Mouse (Mus musculus): Measurements from ENCODE around the gene Dppa1.
"Not testable (repeated sequence)": the region's sequence is repeated elsewhere in the genome, so short reads cannot be mapped to it uniquely, and the experiment has no call there.

Gene Dppa1

DNA sequence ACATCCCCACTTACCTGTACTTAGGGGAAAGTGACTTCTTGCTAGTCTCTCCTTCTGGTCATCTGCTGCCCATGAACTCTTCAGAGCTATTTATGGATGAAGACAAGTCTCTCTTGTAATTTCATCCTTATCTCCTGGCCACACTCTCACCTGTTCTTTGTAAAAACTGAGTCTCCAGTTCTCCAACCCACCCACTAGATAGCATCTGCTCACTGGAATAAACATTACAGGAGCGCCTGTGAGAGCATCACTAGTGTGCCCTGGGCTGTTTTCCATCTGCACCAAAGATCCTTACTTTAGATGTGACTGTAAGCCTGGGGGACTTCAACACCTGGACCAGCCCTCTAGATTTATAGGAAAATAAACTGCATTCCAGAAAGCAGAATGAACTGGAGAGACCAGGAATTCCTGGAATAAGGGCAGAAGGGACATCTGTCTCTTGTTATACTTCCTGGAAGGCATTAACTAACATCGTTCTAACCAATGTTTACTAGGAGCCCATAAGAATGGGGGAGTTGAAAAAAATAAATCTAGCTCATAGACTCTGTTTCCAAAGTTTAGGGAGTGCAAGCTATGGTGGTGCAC is at the start of gene Dppa1:
Gene Dppa1, minus strand, starts transcription at position 51 of the 585 bp plus-strand sequence.
- no peak for DNase-seq (ENCODE audit: low spot score)

- DNase-seq (ENCODE audit: low spot score), result no peak
Measured at GRCm38 (mm10) chr11:46667938-46668337, 38.9 kb upstream of the Dppa1 start.

GRCm38 (mm10) chr11:46667105-46667504 is 38.0 kb upstream of the Dppa1 start:
- DNase-seq (ENCODE audit: low spot score), result no peak

DNA sequence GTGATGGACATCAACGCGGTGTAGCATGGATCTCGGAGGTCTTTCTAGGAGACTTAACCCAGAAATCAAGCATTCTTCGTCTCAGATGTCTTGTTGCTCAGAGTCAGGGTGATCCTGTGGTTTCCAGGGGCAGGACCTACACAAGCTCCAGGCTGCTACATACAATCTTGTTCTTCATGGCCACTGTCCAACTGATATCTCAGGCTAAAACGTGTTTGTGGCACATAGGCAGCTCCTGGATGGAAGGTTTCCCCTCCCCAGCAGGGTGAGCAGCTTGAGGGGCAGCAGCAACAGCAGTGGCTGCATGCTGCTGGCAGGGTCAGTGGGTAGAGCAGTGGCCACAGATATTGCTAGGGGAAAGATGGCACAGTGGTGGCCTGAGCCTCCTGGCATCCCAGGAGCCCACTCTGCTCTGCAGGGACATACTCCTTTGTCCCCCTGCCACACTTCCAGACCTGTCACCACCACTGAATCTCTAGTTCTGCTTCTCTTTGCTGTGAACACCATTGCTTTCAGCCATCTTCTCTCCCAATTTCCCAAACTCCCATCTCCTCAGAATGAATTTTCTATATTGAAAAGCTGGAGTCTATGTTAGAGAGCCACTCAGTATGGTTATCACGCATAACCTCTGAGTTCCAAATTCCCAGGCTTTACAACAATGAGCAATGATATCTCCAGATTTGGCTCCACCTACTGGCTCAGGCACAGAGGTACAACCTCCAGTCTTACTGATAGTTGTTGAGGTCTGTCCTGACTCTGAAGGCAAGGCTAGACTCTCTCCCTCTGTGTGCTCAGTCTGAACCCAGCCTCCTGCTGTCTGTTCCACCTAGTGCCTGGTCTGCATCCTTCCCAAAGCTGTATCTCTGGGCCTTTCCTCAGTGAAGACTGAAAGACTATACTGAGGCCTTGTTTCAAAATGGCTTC is 36.8 kb upstream of the Dppa1 start:
- DNase-seq (ENCODE audit: low spot score), result peak; percentile 81

- DNase-seq (ENCODE audit: low spot score), result no peak
Measured at GRCm38 (mm10) chr11:46663215-46663614, 34.2 kb upstream of the Dppa1 start.

DNA sequence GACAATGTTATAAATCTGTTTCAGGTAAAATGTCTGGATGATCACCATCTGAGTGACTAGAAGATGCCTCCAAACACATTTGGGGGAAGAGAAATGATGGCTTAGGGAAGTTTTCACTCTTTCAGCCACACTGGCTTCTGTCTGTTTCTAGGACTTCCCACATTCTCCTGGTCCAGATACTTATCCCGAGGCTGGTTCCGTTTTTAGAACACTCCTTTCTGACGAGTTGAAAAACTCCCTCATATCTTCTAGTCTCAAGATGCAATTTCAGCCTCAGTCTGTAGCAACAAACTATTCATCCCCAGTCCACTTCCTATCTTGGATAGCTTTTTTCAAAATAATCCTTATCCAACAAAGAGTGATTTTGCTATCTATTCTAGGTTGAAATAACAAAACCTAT is 23.4 kb upstream of the Dppa1 start:
- DNase-seq (ENCODE audit: low spot score), result no peak

GRCm38 (mm10) chr11:46649655-46650054 is 20.6 kb upstream of the Dppa1 start:
- not testable (repeated sequence) for DNase-seq (ENCODE audit: low spot score)

GRCm38 (mm10) chr11:46644824-46645223 is 15.8 kb upstream of the Dppa1 start:
- no peak for DNase-seq (ENCODE audit: low spot score)

DNA sequence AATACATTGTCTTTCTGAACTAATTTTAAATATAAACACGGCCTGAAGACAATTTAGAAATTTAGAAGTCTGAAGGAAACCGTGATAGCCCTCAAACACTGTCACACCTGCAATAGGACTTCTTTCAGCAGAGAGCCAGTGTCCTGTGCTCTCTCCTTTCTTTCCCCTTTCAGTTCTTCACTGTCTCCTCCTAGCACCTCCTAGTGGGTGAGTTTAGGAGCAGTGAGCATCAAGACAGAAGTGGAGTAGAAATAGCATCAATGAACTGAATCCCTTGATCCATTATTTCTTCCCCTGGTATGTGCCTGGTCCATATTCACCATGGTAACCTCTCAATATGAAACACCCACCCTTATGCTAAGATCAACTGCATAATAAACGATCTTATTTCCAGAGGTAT is 7.5 kb upstream of the Dppa1 start:
- no peak for DNase-seq (ENCODE audit: low spot score)

- not testable (repeated sequence) for DNase-seq (ENCODE audit: low spot score)
Measured at GRCm38 (mm10) chr11:46635516-46635915, 6.5 kb upstream of the Dppa1 start.

DNA sequence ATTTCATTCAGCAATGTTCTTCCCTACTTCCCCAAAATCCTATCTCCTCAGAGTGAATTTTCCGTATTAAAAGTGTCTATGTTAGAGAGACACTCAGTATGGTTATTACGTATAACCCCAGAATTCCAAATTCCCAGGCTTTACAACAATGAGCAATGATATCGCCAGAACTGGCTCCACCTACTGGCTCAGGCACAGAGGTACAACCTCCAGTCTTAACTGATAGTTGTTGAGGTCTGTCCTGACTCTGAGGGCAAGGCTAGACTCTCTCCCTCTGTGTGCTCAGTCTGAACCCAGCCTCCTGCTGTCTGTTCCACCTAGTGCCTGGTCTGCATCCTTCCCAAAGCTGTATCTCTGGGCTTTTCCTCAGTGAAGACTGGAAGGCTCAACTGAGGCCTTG is 2.6 kb upstream of the Dppa1 start:
- DNase-seq (ENCODE audit: low spot score), result peak; percentile 20

GRCm38 (mm10) chr11:46620414-46621168 is 8.5 kb downstream of the Dppa1 start:
- no peak for DNase-seq (ENCODE audit: low spot score)

GRCm38 (mm10) chr11:46619929-46620328 is 9.1 kb downstream of the Dppa1 start:
- no peak for DNase-seq (ENCODE audit: low spot score)

DNA sequence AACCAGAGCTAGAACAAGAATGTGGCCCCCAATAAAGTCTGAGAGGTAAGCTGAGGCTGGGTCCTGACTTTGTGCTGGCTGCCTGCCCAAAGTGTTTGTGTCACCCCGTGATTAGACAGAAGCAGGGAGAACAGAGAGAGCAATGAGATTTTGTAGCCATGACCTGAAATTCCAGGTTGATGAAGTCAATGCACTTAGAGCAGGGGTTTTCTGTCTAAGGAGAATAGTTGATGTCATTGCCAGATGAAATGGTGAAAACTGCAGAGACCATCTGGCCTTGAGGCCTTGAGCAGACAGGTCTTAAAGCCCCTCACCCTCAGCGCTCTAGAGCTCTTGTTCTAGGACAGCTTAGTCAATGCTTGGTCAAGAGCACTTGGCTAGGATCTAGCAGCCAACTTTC is 36.6 kb downstream of the Dppa1 start:
- no peak for DNase-seq (ENCODE audit: low spot score)

GRCm38 (mm10) chr11:46582741-46583140 is 46.3 kb downstream of the Dppa1 start:
- no peak for DNase-seq (ENCODE audit: low spot score)

DNA sequence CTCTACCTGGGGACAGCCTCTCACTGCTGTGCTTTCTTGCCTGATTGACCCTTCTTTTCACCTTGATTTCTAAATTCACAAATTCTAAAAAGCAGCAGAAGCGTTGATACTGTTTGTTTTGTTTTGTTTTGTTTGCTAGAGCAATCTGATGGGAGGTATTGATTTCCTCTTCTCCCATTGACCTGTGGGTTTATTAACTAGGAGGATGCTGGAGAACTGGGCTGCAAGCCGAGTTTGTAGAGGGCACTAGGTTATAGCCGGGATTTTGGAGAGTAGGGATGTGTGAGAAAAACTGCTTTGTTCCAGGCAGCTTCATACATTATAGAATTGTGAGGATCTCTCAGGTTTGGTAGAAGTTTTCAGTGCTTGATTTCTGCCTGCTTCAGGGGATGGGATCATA is 48.6 kb downstream of the Dppa1 start:
- no peak for DNase-seq (ENCODE audit: low spot score)

GRCm38 (mm10) chr11:46578771-46579281 is 50.2 kb downstream of the Dppa1 start:
- no peak for DNase-seq (ENCODE audit: low spot score)

DNA sequence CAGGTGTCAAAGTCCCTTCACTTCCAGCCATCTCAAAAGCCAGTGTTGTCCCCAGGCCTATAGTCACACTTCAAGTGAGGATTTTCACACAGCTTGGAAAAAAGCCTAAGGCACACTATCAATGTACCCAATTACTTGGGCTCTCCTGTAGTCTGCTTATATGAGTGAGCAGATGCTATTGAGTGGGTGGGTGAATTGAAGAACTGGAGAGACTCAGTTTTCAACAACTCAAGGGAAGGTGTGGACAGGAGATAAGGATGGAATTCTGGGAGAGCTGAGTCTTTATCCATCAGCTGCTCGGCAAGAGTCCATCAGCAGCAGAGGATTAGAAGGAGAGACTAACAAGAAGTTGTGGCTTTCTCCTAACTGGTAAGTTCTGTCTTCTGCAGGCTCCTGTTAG is 57.7 kb downstream of the Dppa1 start, which contains the start of gene BC053393:
Gene BC053393, plus strand, starts transcription at position 210 of the 400 bp plus-strand sequence.
- no peak for DNase-seq (ENCODE audit: low spot score)

DNA sequence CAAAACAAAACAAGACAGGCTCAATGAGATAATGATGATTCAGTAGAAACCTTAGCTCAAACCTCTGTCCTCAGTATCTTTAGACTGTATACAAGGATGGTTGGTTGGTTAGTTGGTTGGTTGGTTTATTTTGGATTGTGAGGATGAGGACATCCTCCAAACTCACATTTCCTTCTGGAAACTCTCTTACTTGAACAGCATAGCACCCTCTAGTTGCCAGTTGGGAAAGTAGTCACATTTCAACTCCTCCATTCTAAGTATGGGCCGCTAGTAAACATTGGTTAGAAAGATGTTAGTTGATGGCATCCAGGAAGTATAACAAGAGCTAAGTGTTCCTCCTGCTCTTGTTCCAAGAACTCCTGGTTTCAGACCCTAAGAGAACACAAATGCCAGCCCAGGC is 60.0 kb downstream of the Dppa1 start:
- DNase-seq (ENCODE audit: low spot score), result no peak

GRCm38 (mm10) chr11:46565967-46566366 is 63.1 kb downstream of the Dppa1 start:
- no peak for DNase-seq (ENCODE audit: low spot score)

DNA sequence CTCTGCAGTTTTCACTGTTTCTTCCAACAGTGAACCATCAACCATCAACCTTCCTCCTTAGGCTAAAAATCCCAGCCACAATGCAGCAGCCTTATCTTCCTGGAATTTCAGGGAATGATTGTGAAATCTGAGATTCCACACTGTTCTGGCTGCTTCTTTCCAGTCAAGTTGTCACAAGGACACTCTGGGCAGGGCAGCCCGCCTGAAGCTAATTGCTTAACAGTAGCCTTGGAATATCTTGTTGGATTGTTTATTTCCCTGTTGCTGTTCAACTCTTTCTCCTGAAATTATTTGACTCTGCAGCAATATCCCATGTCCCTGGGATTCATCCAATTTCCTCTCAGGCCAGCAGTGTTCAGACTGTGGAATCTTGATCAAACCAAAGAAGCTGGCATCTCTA is 64.4 kb downstream of the Dppa1 start:
- DNase-seq (ENCODE audit: low spot score), result no peak

- DNase-seq (ENCODE audit: low spot score), result no peak
Measured at GRCm38 (mm10) chr11:46561096-46561495, 68.0 kb downstream of the Dppa1 start.

Data from retina, embryonic 14.5 days (tissue).